Mouse (Mus musculus): ENCODE data around the gene Eaf1. TPM values are rescaled to one million over a fixed set of nuclear protein-coding genes. Genes with fewer than 3 reads are reported as not detected.
"Not testable (repeated sequence)": the region's sequence is repeated elsewhere in the genome, so short reads cannot be mapped to it uniquely, and the experiment has no call there.

Gene Eaf1
- total RNA-seq (2021), result 10 to 100 TPM; 16.3 to 17.6 TPM

DNA sequence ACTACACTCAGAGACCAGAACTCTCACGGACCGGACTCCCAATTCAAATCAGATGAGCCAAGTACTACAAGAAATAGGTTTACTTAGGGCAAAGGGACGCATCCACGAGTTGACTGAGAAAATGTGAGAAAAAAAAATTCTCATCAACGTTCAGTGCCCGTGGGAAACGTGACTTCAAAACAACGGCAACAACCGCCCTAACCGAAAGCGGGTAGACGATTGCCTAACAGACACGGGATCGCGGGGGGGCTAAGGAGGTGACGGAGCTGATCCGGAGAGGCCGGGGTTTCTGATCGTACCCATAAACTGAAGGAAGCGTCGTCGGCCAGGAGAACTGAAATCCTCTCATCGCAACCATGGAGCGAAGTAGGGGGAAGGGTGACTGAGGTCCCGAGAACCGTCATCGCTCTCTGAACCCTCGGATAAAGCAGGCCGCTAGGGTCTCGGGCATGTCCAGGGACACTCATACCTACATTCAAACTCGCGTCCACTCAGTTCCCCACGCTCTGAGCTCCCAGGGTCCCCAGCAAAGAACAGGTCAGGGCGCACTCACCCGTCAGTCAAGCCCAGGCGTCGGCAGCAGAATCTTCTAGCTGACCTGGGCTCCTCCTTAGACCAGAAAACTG is at the start of gene Eaf1:
Gene Eaf1 (plus strand): TSS at position 51 of the 626 bp plus-strand sequence.
- DNase-seq, result peak; percentile 34

- no peak for DNase-seq
Observed at GRCm38 (mm10) chr14:31448994-31449393, 45.2 kb upstream of the Eaf1 start.

- DNase-seq, result not testable (repeated sequence)
Observed at GRCm38 (mm10) chr14:31453946-31454345, 40.3 kb upstream of the Eaf1 start.

DNA sequence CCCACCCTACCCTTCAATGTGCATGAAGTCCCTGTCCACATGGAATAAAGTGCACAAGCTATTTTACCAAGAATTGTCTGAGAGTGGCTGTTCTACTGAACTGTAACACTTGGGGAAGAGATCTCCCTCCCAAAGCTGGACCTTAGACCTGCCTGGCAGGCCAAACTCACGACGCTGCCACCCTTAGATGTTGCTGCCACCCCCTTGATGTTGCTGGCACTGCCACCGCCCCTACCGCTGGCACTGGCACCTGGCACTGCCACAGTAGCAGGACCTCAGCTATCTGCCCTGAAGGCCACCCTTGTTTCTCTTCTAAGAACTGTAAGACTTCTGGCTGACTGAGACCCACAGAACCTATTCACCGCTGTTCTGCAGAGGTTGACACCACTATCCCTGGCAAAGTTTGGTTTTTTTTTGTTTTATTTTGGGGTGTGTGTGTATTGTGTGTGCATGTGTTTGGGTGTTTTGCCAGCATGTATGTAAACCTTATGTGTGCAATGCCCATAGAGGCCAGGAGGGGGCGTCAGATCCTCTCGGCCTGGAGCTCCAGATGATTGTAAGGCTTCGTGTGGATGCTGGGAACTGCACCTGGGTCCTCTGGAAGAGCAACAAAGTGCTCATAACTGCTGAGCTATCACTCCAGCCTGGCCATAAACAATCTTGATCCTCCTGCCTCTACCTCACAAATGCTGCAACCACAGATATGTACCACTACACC is 39.2 kb upstream of the Eaf1 start:
- no peak for DNase-seq

- DNase-seq, result no peak
Observed at GRCm38 (mm10) chr14:31456064-31456721, 38.0 kb upstream of the Eaf1 start.

DNA sequence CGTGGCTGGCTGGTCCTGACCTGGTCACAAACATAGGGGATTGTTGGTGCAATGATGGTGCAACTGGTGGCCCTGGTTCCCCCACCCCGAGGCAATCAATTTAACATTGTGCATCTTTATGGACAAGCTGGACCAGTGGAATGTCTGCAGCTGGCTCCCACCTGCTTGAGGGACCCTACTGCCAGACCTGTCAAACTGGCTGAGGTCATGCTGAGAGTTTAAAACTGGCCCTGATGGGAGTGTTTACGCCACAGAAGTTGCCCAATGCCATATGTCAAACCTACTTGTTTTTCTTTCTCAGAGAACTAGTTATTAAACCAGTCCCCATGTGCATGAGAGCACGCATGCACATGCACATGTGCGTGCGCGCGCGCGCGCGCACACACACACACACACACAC is 36.2 kb upstream of the Eaf1 start:
- peak; percentile 31 for DNase-seq

DNA sequence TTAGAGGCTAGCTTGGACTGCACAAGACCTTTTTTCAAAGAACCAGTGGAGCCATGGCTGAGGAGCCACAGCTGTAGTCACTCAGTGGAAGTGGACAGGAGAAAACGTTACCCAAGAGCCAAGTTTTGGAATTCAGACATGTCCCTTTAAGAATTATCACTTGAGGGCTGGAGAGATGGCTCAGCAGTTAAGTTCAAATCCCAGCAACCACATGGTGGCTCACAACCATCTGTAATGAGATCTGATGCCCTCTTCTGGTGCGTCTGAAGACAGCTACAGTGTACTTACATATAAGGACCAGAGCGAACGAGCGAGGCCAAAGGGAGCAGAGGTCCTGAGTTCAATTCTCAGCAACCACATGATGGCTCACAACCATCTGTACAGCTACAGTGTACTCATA is 32.0 kb upstream of the Eaf1 start:
- not testable (repeated sequence) for DNase-seq

DNA sequence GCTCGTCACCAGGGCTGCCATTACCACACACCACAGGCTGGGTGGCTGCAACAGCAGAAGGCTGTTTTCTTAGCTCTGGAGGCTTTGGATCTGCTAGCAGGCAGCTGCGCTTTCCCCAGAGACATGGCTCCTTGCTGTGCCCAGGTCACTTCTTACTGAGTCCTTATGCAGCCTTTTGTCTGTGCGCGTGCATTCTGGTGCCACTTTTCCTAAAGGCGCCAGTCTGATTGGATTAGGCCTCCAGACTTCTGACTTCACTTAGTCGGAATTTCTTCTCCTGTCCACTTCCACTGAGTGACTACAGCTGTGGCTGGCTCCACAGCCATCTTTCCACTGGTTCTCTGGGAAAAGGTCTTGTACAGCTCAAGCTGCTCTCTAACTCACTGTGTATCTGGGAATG is 31.3 kb upstream of the Eaf1 start:
- peak; percentile 43 for DNase-seq

DNA sequence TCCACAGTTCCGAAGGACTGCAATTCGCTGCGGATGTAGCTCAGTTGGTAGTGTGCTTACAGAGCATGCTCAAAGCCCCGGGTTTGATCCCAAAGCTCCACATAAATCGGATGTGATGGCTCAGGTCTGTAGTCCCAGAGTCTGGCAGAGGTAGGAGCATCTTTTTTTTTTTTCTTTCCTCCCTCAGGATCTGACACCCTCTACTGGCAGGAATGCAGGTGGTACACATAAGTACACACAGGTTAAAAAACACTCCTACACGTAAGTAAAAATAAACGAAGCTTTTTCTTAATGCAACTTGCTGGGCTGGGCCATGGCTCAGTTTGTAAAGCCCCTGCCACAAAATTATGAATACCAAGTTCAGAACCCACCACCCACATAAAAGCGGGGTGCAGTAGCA is 30.0 kb upstream of the Eaf1 start:
- DNase-seq, result peak; percentile 47

- no peak for DNase-seq
Observed at GRCm38 (mm10) chr14:31469711-31470110, 24.5 kb upstream of the Eaf1 start.

- DNase-seq, result peak; percentile 79
Observed at GRCm38 (mm10) chr14:31472451-31473061, 21.6 kb upstream of the Eaf1 start.

DNA sequence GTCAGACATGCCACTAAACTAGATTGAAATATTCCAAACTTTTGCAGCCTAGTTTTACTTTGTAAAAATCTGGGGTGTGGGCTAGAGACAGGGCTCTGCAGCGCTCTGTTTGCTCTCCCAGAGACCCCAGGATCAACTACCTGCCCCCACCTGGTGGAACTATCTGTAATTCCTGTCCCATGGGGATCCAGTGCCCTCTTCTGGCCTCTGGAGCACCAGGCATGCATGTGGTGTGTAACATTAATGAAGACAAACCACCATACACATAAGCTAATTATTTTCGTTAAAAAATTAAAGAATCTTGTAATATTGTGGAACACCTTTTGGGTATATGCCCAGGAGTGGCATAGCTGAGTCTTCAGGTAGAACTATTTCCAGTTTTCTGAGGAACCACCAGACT is 20.9 kb upstream of the Eaf1 start:
- DNase-seq, result no peak

DNA sequence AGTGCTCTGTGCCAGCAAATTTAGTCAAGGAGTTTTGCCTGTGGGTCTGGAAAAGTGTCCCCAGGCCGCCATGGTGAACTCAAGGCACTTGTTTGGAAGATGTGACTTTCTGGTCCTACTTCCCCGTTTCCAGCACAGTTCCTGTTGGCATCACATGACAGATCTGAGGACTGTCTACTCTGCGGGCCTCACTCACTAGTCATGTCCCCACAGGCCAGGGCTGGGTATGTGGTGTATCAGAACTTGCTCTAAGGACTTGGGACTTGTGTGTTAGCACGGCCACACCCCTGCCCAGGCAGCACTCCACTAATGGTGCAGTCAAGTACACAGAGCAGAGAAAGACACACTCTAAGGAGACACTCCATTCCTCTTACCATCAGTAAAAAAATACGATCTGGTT is 11.8 kb upstream of the Eaf1 start:
- DNase-seq, result no peak

DNA sequence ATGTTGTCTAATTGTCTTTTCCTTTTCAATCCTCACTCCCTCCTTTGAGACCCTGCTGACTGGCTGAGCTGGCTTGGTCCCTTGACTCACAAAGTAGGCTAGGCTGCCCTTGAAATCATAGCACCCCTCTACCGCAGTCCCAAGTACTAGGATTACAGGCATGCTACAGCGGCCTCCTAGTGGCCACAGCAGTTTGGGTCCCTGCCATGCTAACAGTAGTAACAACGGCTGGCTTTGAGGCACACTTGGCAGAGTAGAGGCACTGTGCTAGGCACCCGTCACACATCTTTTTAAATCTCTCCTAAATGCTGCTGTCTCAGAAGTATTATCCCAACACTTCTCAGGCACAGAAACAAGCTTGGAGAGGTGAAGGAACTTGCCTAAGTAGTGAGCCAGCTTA is 7.7 kb upstream of the Eaf1 start:
- DNase-seq, result no peak

- no peak for DNase-seq
Observed at GRCm38 (mm10) chr14:31488055-31488454, 6.1 kb upstream of the Eaf1 start.

GRCm38 (mm10) chr14:31493901-31494300 is 298 bp upstream of the Eaf1 start:
- no peak for DNase-seq

DNA sequence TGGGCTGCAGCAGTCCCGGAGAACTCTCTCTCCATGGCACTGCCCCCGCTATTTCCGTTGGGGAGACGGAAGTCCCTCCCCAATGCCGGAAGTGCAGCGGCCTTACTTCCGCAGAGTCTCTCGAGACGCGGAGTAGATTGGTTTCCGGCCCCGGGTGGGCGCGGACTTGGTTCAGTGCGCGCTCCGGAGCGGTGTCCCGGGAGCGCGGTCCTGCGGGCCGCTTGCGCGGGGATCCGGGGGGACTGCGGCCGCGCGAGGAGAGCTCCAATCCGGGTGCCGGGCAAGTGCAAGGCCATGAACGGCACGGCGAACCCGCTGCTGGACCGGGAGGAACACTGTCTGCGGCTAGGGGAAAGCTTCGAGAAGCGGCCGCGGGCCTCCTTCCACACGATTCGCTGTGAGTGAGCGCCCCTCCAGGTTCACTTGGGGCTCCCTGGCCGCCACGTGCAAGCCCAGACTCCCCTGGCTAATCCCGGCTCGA is 816 bp downstream of the Eaf1 start, which contains the start of gene Mettl6:
Gene Mettl6 (minus strand): TSS at position 66 of the 481 bp plus-strand sequence.
- peak; percentile 91 for DNase-seq

GRCm38 (mm10) chr14:31495538-31495937 is 1.3 kb downstream of the Eaf1 start:
- no peak for DNase-seq

DNA sequence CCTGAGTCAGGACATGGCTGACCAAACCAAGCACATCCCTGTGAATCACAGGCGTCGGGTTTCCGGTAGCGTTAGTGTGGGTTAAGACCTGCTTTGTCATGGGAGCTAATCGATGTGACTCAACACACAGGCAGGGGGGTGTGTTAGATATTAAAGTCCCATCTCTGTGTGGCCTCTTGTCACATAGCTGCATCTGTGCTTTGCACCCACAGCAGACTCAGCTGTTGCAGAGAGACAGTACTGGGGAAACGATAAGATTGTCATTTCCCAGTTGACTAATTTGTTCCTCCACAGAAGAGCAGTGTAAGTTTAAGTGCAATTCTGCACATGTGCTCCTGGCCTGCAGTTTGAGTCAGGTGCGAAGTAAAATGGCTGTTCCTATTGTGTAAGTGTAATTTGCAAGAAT is 2.0 kb downstream of the Eaf1 start:
- no peak for DNase-seq

- no peak for DNase-seq
Observed at GRCm38 (mm10) chr14:31499526-31499925, 5.3 kb downstream of the Eaf1 start.

GRCm38 (mm10) chr14:31503406-31503805 is 9.2 kb downstream of the Eaf1 start:
- DNase-seq, result no peak

DNA sequence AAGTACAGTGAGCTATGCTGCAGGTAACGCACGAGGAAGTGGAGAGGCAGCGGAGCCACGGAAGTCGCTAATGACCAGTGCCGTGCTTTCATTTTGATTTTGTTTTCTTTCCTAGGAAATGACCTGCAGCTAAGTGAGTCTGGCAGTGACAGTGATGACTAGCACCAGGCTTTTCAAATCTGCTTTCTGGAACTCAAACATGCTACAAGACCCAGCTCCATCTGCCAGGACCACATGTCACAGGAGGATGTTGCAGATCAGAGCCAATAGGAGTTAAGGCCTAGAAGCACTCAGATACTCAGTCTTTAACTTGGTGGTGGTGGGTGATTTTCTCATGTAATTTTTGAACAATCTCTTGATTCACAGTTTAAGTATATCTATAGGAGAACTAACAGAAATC is 12.3 kb downstream of the Eaf1 start:
- no peak for DNase-seq

DNA sequence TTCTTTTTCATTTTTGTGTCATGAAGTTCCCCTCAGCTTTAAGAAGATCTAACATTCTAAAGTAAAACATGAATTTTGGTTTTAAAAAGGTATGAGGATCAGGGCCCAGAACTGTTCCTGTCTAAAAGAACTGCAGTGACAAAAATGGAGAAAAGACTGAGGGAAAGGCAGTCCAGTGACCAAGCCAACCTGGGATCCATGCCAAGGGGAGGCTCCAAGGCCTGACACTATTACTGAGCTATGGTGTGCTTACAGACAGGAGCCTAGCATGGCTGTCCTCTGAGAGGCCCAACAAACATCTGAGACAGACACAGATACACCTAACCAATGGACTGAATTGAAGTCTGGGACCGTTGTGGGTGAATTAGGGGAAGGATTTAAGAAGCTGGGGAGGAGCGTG is 15.7 kb downstream of the Eaf1 start:
- DNase-seq, result peak; percentile 65

Data from heart, postnatal 4 days (tissue).